Mouse (Mus musculus) thymus, postnatal 36 days (tissue): ENCODE data around the gene Pogk.

Experiments
- DNase-seq, 2 experiments: peaks; one replicate each; pipeline ENCODE4 v3.0.0; 2022; ENCODE audit warnings: mixed read lengths in 2 of 2

Gene Pogk

GRCm38 (mm10) chr1:166409701-166410220 lies at the start of gene Pogk:
TSS of gene Pogk (minus strand) at chr1:166409863.
- DNase-seq, result peak; percentile 83 to 85

GRCm38 (mm10) chr1:166441992-166442391 lies 32.3 kb upstream of the Pogk start:
- no peak for DNase-seq

- no peak for DNase-seq
Measured at GRCm38 (mm10) chr1:166439426-166439825, 29.8 kb upstream of the Pogk start.

GRCm38 (mm10) chr1:166429809-166430431 lies 20.3 kb upstream of the Pogk start:
- DNase-seq, result no peak

GRCm38 (mm10) chr1:166429053-166429452 lies 19.4 kb upstream of the Pogk start:
- no peak for DNase-seq

- DNase-seq, result no peak
Measured at GRCm38 (mm10) chr1:166412266-166412665, 2.6 kb upstream of the Pogk start.

GRCm38 (mm10) chr1:166411541-166411940 lies 1.9 kb upstream of the Pogk start:
- DNase-seq, result no peak

GRCm38 (mm10) chr1:166409177-166409700 lies 424 bp downstream of the Pogk start:
- no peak for DNase-seq

GRCm38 (mm10) chr1:166403846-166404245 lies 5.8 kb downstream of the Pogk start:
- DNase-seq, result no peak

- no peak for DNase-seq
Measured at GRCm38 (mm10) chr1:166402003-166402402, 7.7 kb downstream of the Pogk start.

GRCm38 (mm10) chr1:166401455-166401854 lies 8.2 kb downstream of the Pogk start:
- no peak for DNase-seq

GRCm38 (mm10) chr1:166396381-166396780 lies 13.3 kb downstream of the Pogk start:
- DNase-seq, result no peak

- DNase-seq, result no peak
Measured at GRCm38 (mm10) chr1:166395661-166396060, 14.0 kb downstream of the Pogk start.

GRCm38 (mm10) chr1:166394770-166395169 lies 14.9 kb downstream of the Pogk start:
- no peak for DNase-seq

GRCm38 (mm10) chr1:166391671-166392070 lies 18.0 kb downstream of the Pogk start:
- no peak for DNase-seq

- DNase-seq, result no peak
Measured at GRCm38 (mm10) chr1:166389406-166390125, 20.1 kb downstream of the Pogk start.

- no peak for DNase-seq
Measured at GRCm38 (mm10) chr1:166388511-166388910, 21.2 kb downstream of the Pogk start.

GRCm38 (mm10) chr1:166385431-166385830 lies 24.2 kb downstream of the Pogk start:
- no peak for DNase-seq

GRCm38 (mm10) chr1:166384614-166385013 lies 25.0 kb downstream of the Pogk start:
- no peak for DNase-seq

- no peak for DNase-seq
Measured at GRCm38 (mm10) chr1:166382626-166383025, 27.0 kb downstream of the Pogk start.

GRCm38 (mm10) chr1:166381821-166382220 lies 27.8 kb downstream of the Pogk start:
- no peak for DNase-seq

GRCm38 (mm10) chr1:166381336-166381735 lies 28.3 kb downstream of the Pogk start:
- DNase-seq, result no peak

GRCm38 (mm10) chr1:166379630-166380231 lies 29.9 kb downstream of the Pogk start:
- peak; percentile 67 to 75 for DNase-seq
